Mouse (Mus musculus) liver, embryonic 13.5 days (tissue): ENCODE measurements at regions not wholly inside any gene's neighbourhood (a gene's known extent, or its start where the extent isn't known, plus 50 kb on each side); places are given as distances from the start of the nearest gene placed in this dataset.

Experiments
- ATAC-seq: fragments of 200-750 bp; cut with Nextera tagmentation; 2 replicates; pipeline ENCODE4 v1.8.0; 2017; ENCODE audit warnings: low read depth, mild to moderate bottlenecking, moderate number of reproducible peaks, moderate library complexity
- DNase-seq: peaks from one replicate; pipeline ENCODE4 v3.0.0; 2022
- H3K27ac ChIP-seq: fragments of 300-500 bp; sonication (generic); 2 replicates; pipeline ENCODE4 v1.5.1; 2015; ENCODE audit warnings: moderate library complexity, mild to moderate bottlenecking, inconsistent platforms
- H3K27me3 ChIP-seq: fragments of 300-500 bp; sonication (generic); 2 replicates; pipeline ENCODE4 v1.6.1; 2015; ENCODE audit warnings: mild to moderate bottlenecking, inconsistent platforms
- H3K36me3 ChIP-seq: fragments of 300-500 bp; sonication (generic); 2 replicates; pipeline ENCODE4 v1.6.1; 2015; ENCODE audit warnings: mild to moderate bottlenecking, inconsistent platforms
- H3K4me1 ChIP-seq: fragments of 300-500 bp; sonication (generic); replicated peaks from 2 replicates; pipeline ENCODE4 v1.6.1; 2015; ENCODE audit warnings: inconsistent platforms
- H3K4me2 ChIP-seq: fragments of 300-500 bp; sonication (generic); 2 replicates; pipeline ENCODE4 v1.6.1; 2015; ENCODE audit warnings: inconsistent platforms, mild to moderate bottlenecking, moderate library complexity
- H3K4me3 ChIP-seq: fragments of 300-500 bp; sonication (generic); replicated peaks from 2 replicates; pipeline ENCODE4 v1.5.1; 2015; ENCODE audit warnings: mild to moderate bottlenecking, inconsistent platforms
- H3K9ac ChIP-seq: fragments of 300-500 bp; sonication (generic); 2 replicates; pipeline ENCODE4 v1.6.1; 2015; ENCODE audit warnings: mild to moderate bottlenecking, inconsistent platforms
- H3K9me3 ChIP-seq: fragments of 300-500 bp; sonication (generic); replicated peaks from 2 replicates; pipeline ENCODE4 v1.6.1; 2016; ENCODE audit warnings: inconsistent platforms
- WGBS: fragments of 180-500 bp; shearing (Covaris S2); methylation state at CpG from one replicate; pipeline ENCODE4 v1.1.7; 2015; ENCODE audit not compliant: insufficient replicate concordance; 5-methylcytosine and 5-hydroxymethylcytosine counted together

DNA sequence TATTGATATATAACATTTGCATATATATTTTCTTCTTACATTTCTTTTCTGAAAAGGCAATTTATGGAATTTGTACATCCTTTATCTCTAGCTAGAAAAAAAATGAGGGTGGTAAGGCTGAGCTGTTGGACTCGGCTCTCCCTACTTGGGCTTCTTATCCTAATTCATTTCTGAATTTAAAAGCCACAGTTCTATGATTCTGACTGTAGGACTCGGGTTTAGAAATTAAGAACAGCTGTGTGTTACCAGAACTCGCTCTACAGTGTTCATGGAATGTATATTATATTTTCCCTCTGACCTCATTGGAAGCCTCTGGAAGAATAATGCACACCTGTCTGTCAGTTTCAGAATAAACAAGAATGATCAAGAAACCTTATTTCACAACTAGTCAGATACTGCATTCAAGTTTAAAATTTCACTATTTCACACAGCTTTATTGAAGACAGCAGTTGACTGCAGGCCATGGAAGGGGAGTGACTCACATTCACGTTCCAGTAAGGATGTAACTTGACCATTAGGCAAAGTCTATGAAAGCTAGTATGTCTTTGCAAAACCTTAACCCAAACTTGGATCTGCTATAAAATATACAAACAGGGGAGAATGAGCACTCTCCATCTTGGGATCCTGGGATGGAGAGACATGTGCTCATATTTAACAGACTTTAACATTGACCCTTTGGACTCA is 207.4 kb downstream of the Papss1 start:
- Histone ChIP-seq H3K36me3 (no peaks in the 10 kb centered on the region), H3K27ac (no peak overlapping the region), H3K9ac (no peak overlapping the region), H3K4me1 (no peaks in the 10 kb centered on the region), H3K27me3 (no peaks in the 10 kb centered on the region), H3K4me2 (no peak overlapping the region), H3K9me3 (no peaks in the 10 kb centered on the region; the same call in 1 of the 2 replicates), H3K4me3 (no peak overlapping the region)
- ATAC-seq (no peak), DNase-seq (no peak)
- WGBS, result 47% methylated on average over 4 of the region's 4 CpGs

DNA sequence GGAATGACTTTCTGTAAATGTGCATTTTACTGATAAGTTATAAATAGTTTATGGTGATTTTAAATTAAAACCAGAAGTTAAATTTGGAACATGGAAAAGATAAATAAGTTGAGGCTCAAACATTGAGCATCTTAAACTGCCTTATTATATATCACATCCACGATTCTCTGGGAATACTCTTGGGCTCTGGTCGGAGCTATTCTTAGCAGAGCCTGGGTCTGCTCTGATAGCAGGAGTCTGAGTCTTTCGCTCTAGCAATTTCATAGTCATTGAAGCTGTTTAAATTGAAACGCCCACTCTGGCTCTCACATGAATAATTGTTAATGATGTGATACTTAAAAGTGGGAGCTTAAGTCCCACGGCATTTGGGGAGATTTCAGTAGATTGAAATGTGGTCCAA is 208.0 kb downstream of the Papss1 start:
- Histone ChIP-seq H3K4me2 (no peak overlapping the region), H3K9me3 (no peaks in the 10 kb centered on the region; the same call in 1 of the 2 replicates), H3K36me3 (no peaks in the 10 kb centered on the region), H3K27ac (no peak overlapping the region), H3K27me3 (no peaks in the 10 kb centered on the region), H3K9ac (no peak overlapping the region), H3K4me1 (no peaks in the 10 kb centered on the region), H3K4me3 (no peak overlapping the region)
- WGBS, result 58% methylated on average over 5 of the region's 5 CpGs
- DNase-seq (no peak), ATAC-seq (no peak)

DNA sequence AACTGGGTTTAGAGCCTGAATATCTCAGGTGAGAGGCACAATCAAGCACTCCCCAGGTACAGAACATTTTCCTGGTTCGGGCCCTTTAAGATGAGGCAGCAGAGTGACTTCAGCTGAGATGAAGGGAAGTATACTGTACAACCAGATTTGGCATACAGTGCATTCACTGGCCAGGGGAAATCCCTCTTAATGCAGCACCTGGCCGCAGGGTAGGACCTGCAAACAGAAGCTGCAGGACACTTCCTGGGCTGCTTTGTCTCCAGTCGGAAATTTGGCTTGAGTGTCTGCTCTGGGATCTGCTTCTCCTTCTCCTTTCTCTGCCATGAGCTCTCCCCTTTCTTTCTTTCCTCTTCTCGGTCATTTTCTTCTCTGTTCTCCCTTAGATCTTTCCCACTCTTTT is 210.9 kb downstream of the Papss1 start:
- Histone ChIP-seq H3K27ac (no peak overlapping the region), H3K4me3 (no peak overlapping the region), H3K27me3 (no peaks in the 10 kb centered on the region), H3K4me1 (no peaks in the 10 kb centered on the region), H3K4me2 (no peak overlapping the region), H3K9me3 (no peaks in the 10 kb centered on the region), H3K36me3 (no peaks in the 10 kb centered on the region), H3K9ac (no peak overlapping the region)
- no peak for DNase-seq
- 39% methylated on average over 4 of the region's 4 CpGs for WGBS
- ATAC-seq, result no peak

DNA sequence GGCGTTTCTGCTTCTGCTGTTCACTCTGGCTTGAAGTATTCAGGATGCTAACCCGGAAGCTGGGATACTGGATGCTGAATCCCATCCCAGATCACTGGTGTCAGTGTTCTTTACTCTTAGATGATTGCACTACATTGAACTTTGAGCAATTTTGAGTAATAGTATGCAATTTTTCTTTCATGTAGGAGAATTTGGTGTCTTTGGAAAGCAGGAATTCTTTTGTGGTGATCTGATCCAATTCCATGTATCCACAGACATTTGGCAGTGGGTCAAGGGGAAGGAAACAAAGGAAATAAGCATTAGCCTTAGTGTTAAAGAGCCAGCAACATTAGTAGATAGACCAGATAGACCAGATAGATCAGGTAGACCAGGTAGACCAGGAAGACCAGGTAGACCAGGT is 212.1 kb downstream of the Papss1 start:
- no peak for DNase-seq
- H3K27ac ChIP-seq, result no peak overlapping the region
- no peak overlapping the region for H3K9ac ChIP-seq
- WGBS, result 46% methylated on average over 2 of the region's 2 CpGs
- H3K4me3 ChIP-seq, result no peak overlapping the region
- H3K27me3 ChIP-seq, result no peaks in the 10 kb centered on the region
- H3K36me3 ChIP-seq, result no peaks in the 10 kb centered on the region
- ATAC-seq, result no peak
- no peaks in the 10 kb centered on the region for H3K9me3 ChIP-seq
- H3K4me1 ChIP-seq, result no peaks in the 10 kb centered on the region
- no peak overlapping the region for H3K4me2 ChIP-seq

DNA sequence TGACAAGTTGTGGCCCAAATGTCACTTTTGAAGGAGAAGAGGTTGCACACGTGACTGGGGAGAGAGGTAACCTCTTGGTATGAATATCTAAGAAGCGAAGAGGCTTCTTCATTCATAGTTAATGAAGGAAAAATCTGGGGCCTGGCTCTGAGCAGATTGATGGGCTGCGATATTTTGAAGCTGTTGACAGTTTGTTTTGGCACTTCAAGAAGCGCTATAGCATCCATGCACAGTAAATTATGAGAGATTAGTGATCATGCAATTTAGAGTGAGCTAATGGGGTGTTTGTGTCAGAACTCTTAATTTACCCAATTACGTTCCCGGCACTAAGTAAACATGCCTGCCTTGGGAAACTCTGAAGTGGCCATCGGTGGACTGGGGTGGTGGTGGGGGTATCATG is 215.2 kb downstream of the Papss1 start:
- ATAC-seq, result no peak
- Histone ChIP-seq H3K4me3 (no peak overlapping the region), H3K9ac (no peak overlapping the region), H3K27ac (no peak overlapping the region), H3K4me1 (no peaks in the 10 kb centered on the region), H3K4me2 (no peak overlapping the region), H3K27me3 (no peaks in the 10 kb centered on the region), H3K36me3 (no peaks in the 10 kb centered on the region), H3K9me3 (0 out of 2 replicates have a peak, but pooled peaks cover 5% of the 10 kb centered on the region)
- WGBS, result 61% methylated on average over 7 of the region's 7 CpGs
- DNase-seq, result no peak

DNA sequence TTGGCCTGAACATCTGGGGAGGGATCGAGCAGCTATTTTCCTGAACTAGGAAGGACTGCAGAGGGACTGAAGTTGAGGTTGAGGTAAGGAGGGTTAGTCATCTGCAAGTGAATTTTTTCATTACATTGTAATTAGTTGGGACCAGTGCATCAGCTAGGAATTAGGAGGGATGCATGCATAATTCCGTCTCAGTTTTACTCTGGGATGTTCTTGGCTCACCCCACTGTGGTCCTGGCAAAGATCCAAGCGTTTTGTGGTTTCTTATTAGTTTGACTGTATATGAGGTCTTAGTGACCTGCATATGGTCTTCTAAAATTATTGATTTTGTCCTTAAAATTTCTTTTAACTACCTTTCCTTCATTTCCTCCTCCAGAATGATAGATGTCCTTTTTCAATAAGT is 221.0 kb downstream of the Papss1 start:
- H3K9me3 ChIP-seq, result 0 out of 2 replicates have a peak, but pooled peaks cover 5% of the 10 kb centered on the region
- DNase-seq (no peak), ATAC-seq (no peak)
- 51% methylated on average over 3 of the region's 3 CpGs for WGBS
- no peak overlapping the region for H3K4me2 ChIP-seq
- no peaks in the 10 kb centered on the region for H3K36me3 ChIP-seq
- no peaks in the 10 kb centered on the region for H3K4me1 ChIP-seq
- H3K27ac ChIP-seq, result no peak overlapping the region
- H3K9ac ChIP-seq, result no peak overlapping the region
- no peak overlapping the region for H3K4me3 ChIP-seq
- H3K27me3 ChIP-seq, result no peaks in the 10 kb centered on the region

DNA sequence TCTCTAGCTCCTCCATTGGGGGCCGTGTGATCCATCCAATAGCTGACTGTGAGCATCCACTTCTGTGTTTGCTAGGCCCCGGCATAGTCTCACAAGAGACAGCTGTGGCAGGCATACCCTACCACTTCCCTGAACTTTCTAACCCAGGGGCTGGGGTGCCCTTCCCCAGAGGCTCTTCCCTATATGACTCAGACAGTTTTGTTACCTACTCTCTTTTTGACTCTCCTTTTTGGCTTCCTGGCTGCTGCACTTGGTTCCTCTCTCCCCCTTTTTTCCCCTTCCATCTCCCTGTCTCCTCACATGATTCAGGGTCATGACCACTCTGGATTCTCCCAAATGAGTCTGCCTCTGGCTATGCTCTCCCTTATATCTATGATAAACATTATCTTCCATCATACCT is 223.8 kb downstream of the Papss1 start:
- no peak overlapping the region for H3K9ac ChIP-seq
- H3K27ac ChIP-seq, result no peak overlapping the region
- DNase-seq (no peak), ATAC-seq (no peak)
- H3K4me2 ChIP-seq, result no peak overlapping the region
- no peaks in the 10 kb centered on the region for H3K4me1 ChIP-seq
- no peaks in the 10 kb centered on the region for H3K9me3 ChIP-seq
- H3K36me3 ChIP-seq, result no peaks in the 10 kb centered on the region
- no peaks in the 10 kb centered on the region for H3K27me3 ChIP-seq
- WGBS, result 47% methylated on average over 2 of the region's 2 CpGs
- no peak overlapping the region for H3K4me3 ChIP-seq

DNA sequence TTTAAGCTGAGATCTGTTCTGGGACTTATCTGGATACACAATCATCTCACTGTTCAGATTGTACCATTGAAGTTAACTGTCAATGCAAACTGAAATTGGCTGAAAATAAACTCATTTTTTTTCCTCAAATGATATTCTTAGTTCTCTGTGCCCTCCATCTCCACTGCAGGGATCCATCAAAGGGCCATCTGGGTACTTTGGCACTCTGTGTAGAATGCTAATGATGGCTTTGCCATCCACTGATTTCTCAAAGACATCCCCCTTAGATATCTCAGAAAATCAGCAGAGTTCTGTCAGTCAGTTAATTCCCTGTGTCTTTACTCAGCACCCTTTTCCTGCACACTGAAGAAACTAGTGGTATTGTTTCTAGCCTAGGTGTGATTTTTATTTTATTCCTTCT is 224.6 kb downstream of the Papss1 start:
- H3K4me3 ChIP-seq, result no peak overlapping the region
- no peaks in the 10 kb centered on the region for H3K36me3 ChIP-seq
- no peaks in the 10 kb centered on the region for H3K4me1 ChIP-seq
- H3K9me3 ChIP-seq, result no peaks in the 10 kb centered on the region
- no peaks in the 10 kb centered on the region for H3K27me3 ChIP-seq
- DNase-seq (no peak), ATAC-seq (no peak)
- no peak overlapping the region for H3K9ac ChIP-seq
- H3K27ac ChIP-seq, result no peak overlapping the region
- no peak overlapping the region for H3K4me2 ChIP-seq

DNA sequence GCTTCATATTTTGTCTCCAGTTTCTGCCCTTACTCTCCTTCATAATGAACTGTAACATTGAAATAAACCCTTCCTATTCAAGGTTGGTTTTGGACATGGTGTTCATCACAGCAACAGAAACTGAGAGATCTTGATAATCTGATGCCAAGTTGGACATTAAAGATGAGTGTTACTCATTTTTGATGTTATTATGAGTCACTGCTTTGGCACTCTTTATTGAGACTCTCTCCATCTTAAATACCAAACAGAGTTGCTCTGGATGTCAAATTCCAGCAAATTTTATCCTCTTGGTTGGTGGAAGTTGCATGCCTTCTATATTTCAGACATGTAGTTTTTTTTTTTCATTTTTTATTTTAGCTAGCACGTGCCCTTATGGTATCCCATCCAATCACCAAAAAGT is 229.5 kb downstream of the Papss1 start:
- Histone ChIP-seq H3K9me3 (no peaks in the 10 kb centered on the region), H3K4me2 (no peak overlapping the region), H3K4me3 (no peak overlapping the region), H3K27me3 (no peaks in the 10 kb centered on the region), H3K4me1 (no peaks in the 10 kb centered on the region), H3K9ac (no peak overlapping the region), H3K27ac (no peak overlapping the region), H3K36me3 (no peaks in the 10 kb centered on the region)
- ATAC-seq (no peak), DNase-seq (no peak)
- WGBS, result 58% methylated on average over 1 of the region's 1 CpGs

DNA sequence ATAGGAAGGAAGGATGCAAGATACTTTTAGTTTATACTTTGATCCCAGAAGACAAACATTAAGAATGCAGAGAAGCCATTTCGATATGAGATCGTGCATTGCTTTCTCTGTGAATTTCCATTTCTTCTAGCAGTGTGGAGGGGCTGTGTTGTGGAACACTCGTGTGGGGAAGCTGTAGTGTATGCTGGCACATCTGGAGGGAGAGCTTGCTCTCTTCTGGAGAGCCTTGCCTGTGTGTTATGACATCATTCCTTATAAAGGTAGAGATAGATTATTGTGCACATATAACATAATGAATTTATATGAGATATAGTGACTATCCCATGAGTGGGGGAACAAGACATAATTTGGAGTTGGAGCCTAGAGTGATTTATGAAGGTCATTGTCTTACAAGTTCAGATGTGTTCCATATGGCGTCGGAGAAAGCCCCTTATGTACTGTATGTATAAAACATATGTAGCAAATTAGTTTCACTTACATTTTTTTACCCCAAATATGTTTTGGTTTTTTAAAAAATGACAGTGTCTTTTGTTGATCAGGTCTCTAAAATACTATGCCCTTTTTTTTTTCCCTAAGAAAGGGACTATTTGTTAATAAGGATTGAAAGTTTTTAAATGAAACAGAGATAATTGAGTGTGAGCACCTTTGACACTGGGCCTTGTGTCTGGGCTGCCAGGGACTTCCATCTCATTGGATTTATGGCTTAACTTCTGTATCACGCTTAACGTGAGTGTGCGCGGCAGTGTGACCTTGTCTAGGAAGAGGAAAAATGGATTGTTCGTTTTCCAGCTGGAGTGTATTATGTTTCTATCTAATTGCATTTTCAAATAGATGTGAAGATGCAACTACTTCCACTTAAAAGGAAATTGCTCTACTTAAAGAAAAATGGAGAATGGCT is 230.8 kb downstream of the Papss1 start:
- ATAC-seq, result no peak

DNA sequence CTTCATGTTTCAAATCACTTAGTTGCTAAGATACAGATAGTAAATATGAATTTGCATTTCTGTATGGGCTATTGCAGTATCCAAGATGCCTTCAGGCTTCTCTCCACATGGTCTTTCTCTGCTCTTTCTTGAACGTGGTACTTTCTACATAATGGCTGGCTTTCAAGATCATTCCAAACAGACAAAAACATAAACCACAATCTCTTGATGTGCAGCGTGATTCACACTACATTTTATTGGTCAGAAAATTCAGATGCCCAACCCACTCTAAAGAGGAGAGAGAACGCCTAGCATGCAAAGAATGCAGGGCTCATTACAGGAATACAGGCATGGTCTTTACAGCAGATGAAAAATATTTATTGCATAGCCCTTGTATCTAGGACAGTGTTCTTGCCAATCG is 235.2 kb downstream of the Papss1 start:
- H3K9me3 ChIP-seq, result no peaks in the 10 kb centered on the region
- no peak overlapping the region for H3K9ac ChIP-seq
- no peaks in the 10 kb centered on the region for H3K4me1 ChIP-seq
- WGBS, result 61% methylated on average over 4 of the region's 4 CpGs
- no peaks in the 10 kb centered on the region for H3K27me3 ChIP-seq
- no peak overlapping the region for H3K4me3 ChIP-seq
- no peak for DNase-seq
- no peaks in the 10 kb centered on the region for H3K36me3 ChIP-seq
- ATAC-seq, result no peak
- H3K4me2 ChIP-seq, result no peak overlapping the region
- no peak overlapping the region for H3K27ac ChIP-seq

More for the DNA sequence above, 230.8 kb downstream of the Papss1 start:
- H3K4me3 ChIP-seq, result no peak overlapping the region
- no peaks in the 10 kb centered on the region for H3K9me3 ChIP-seq
- no peaks in the 10 kb centered on the region for H3K36me3 ChIP-seq
- H3K9ac ChIP-seq, result no peak overlapping the region
- 75% methylated on average over 10 of the region's 10 CpGs for WGBS
- H3K4me1 ChIP-seq, result no peaks in the 10 kb centered on the region
- H3K4me2 ChIP-seq, result no peak overlapping the region
- H3K27ac ChIP-seq, result no peak overlapping the region
- no peaks in the 10 kb centered on the region for H3K27me3 ChIP-seq
- no peak for DNase-seq

DNA sequence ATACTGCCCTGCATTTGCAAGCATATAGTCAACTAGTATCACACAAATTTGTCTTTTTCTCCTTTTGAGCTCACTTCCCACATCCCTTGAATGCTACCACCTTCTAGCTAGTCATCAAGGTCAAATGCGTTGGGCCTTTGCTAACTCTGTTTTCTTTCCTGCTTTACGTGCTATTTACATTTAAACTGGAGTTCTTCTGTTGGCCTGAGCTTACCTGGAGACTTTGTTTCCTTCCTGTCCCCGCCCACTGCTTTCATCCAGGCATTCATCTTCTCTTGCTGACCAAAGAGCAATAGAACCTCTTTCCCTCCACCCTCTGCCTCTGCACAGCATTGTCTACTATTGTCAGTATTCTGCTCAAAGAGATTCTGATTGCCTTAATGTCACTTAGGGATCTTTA is 237.0 kb downstream of the Papss1 start:
- Histone ChIP-seq H3K4me1 (no peaks in the 10 kb centered on the region), H3K36me3 (no peaks in the 10 kb centered on the region), H3K4me3 (no peak overlapping the region), H3K9ac (no peak overlapping the region), H3K4me2 (no peak overlapping the region), H3K27me3 (no peaks in the 10 kb centered on the region), H3K27ac (no peak overlapping the region), H3K9me3 (no peaks in the 10 kb centered on the region)
- ATAC-seq, result no peak
- WGBS, result 60% methylated on average over 3 of the region's 3 CpGs
- no peak for DNase-seq
